Mouse (Mus musculus): ENCODE results near the gene Piwil1. TPM values are rescaled to one million over a fixed set of nuclear protein-coding genes. Genes with fewer than 3 reads are reported as not detected.

The Piwil1 gene
- polyA plus RNA-seq (2017; shearing (Covaris generic)): not detected

DNA sequence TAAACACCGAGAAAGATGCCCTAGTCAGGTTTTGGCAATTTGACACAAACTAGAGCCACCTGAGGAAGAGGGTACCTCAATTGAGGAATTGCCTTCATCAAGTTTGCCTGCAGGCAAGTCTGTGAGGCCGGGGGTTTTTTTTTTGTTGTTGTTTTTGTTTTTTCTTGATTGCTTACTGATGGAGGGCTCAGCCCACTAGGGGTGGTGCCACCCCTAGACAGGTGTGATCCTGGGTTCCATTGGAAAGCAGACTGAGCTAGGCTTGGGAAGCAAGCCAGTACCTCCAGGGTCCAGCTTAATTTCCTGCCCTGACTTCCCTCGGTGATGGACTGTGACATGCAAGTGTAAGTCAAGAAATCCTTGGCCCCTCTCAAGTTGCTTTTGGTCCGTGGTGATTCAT lies at the start of gene Piwil1:
Gene Piwil1, plus strand, starts transcription at position 301 of the 400 bp plus-strand sequence.

Other genes with a start within 250 kb of the Piwil1 start
- not detected for gene Fzd10, start 101.7 kb upstream of the Piwil1 start, polyA plus RNA-seq (2017; shearing (Covaris generic))